Mouse (Mus musculus): ENCODE measurements around the gene Klhl5.

The Klhl5 gene

DNA sequence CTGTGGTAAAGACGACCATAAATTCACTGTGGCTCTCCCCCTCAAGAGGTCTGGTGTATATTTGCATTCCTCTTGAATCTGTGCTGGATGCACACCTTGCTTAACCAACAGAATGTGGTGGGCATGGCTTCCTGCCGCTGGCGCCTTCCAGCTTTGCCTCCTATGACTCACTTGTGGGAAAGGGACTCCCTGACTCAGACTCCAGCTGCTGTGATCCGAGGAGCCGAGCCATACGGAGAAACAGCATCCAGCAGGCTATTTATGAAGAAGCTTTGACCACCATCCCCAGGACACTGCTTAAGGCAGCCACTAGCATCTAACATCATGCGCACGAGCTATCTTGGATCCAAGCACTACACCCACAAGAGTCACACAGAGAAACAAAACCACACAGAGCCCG is 87.1 kb downstream of the Klhl5 start:
- in situ Hi-C loops (cut with MboI, MseI), result no loop called here

GRCm38 (mm10) chr5:65199346-65200128 is 92.2 kb downstream of the Klhl5 start, which contains the start of gene Wdr19:
Gene Wdr19 (plus strand): TSS chr5:65199696.
- in situ Hi-C loops (cut with MboI, MseI), result no loop called here

- in situ Hi-C loops (cut with MboI, MseI), result no loop called here
These were observed 97.4 kb downstream of the Klhl5 start for GRCm38 (mm10) chr5:65204726-65205125.

- in situ Hi-C loops (cut with MboI, MseI), result no loop called here
These were observed 106.0 kb downstream of the Klhl5 start for GRCm38 (mm10) chr5:65213321-65213720.
